Mouse (Mus musculus): ENCODE results near the gene A530084C06Rik. TPM values are rescaled to one million over a fixed set of nuclear protein-coding genes. Genes with fewer than 3 reads are reported as not detected.

A530084C06Rik gene
- not detected in 2 replicates for polyA plus RNA-seq (2012; ENCODE audit: low replicate concordance)

GRCm38 (mm10) chr13:31558521-31559418, at the start of gene A530084C06Rik:
Gene A530084C06Rik (minus strand): TSS chr13:31559333.

GRCm38 (mm10) chr13:31555834-31556233, 3.3 kb downstream of the A530084C06Rik start, which contains the start of gene Foxq1:
Gene Foxq1 (plus strand): TSS chr13:31556134.

Other genes starting within 250 kb of the A530084C06Rik start
- 0.03 TPM in 1 of 2 replicates, not detected in the other for gene Foxq1, start 3.2 kb downstream of the A530084C06Rik start, polyA plus RNA-seq (2012; ENCODE audit: low replicate concordance)
- gene Foxf2, start 66.5 kb upstream of the A530084C06Rik start, polyA plus RNA-seq (2012; ENCODE audit: low replicate concordance), result not detected in 2 replicates
- 0.07 TPM in 1 of 2 replicates, not detected in the other for gene Foxc1, start 247.3 kb upstream of the A530084C06Rik start, polyA plus RNA-seq (2012; ENCODE audit: low replicate concordance)